ENCODE assay signal across 23 mouse cellular contexts in genomic region chr11:7547796-7548195, GRCm38 (mm10).
DNase-seq lines count a peak whose midpoint lies in the region; ATAC-seq and TF ChIP-seq lines count a peak whose summit lies in the region.
"Had no signal": no experiment of that assay in that cellular context is flagged by ENCODE, and none has a peak within 500 bp of the region (broad histone marks: within the 10 kb centered on the region; RNA-seq: fewer than 3 reads in every experiment).

No protein-coding gene starts in this region.

- no peaks in the 10 kb centered on the region for H3K4me1 ChIP-seq in forebrain, postnatal 0 days (ENCODE audit: insufficient read depth)
- H3K4me1 ChIP-seq in forebrain, embryonic 11.5 days (replicated peaks; ENCODE audit: control insufficient read depth, insufficient read depth, low read length): no peaks in the 10 kb centered on the region
- no peaks in the 10 kb centered on the region for H3K4me1 ChIP-seq in kidney, postnatal 0 days (replicated peaks; ENCODE audit: insufficient read depth, low read length)
- H3K4me1 ChIP-seq in midbrain, embryonic 16.5 days (ENCODE audit: control insufficient read depth, insufficient read depth, low read length): no peaks in the 10 kb centered on the region
- H3K4me1 ChIP-seq: forebrain, embryonic 10.5 days; hindbrain, embryonic 12.5 days had no signal

- H3K27me3 ChIP-seq in forebrain, postnatal 0 days (ENCODE audit: insufficient read depth, low read length): no peaks in the 10 kb centered on the region
- no peaks in the 10 kb centered on the region for H3K27me3 ChIP-seq in forebrain, embryonic 11.5 days (ENCODE audit: control insufficient read depth, insufficient read depth, low read length)
- no peaks in the 10 kb centered on the region for H3K27me3 ChIP-seq in kidney, postnatal 0 days (ENCODE audit: insufficient read depth, low read length)
- no peaks in the 10 kb centered on the region for H3K27me3 ChIP-seq in midbrain, embryonic 16.5 days (ENCODE audit: control insufficient read depth, insufficient read depth, low read depth, low read length)
- H3K27me3 ChIP-seq: CH12.LX; hindbrain, embryonic 12.5 days; Patski had no signal

- no peak overlapping the region for H3K4me2 ChIP-seq in forebrain, postnatal 0 days (ENCODE audit: low read depth)
- H3K4me2 ChIP-seq in forebrain, embryonic 11.5 days (ENCODE audit: low read depth, low read length, severe bottlenecking): no peak overlapping the region
- no peak overlapping the region for H3K4me2 ChIP-seq in kidney, postnatal 0 days (ENCODE audit: low read length)
- no peak overlapping the region for H3K4me2 ChIP-seq in midbrain, embryonic 16.5 days (ENCODE audit: low read length)
- H3K4me2 ChIP-seq: heart, embryonic 11.5 days; hindbrain, embryonic 12.5 days had no signal

- no peaks in the 10 kb centered on the region for H3K9me3 ChIP-seq in forebrain, postnatal 0 days (ENCODE audit: low read length)
- H3K9me3 ChIP-seq in forebrain, embryonic 11.5 days (ENCODE audit: control insufficient read depth, low read length): no peaks in the 10 kb centered on the region
- H3K9me3 ChIP-seq in kidney, postnatal 0 days (replicated peaks; ENCODE audit: low read length): no peaks in the 10 kb centered on the region
- H3K9me3 ChIP-seq in midbrain, embryonic 16.5 days (replicated peaks; ENCODE audit: control insufficient read depth, low read length, poor library complexity, severe bottlenecking): no peaks in the 10 kb centered on the region
- H3K9me3 ChIP-seq: forebrain, embryonic 10.5 days; hindbrain, embryonic 12.5 days had no signal

- ATAC-seq in forebrain, postnatal 0 days: peak; percentile 56
- ATAC-seq in forebrain, embryonic 11.5 days (replicated peaks; ENCODE audit: low FRiP score): no peak
- ATAC-seq in kidney, postnatal 0 days (replicated peaks; ENCODE audit: low FRiP score, low read depth): no peak
- ATAC-seq in midbrain, embryonic 16.5 days: no peak
- ATAC-seq: forebrain, embryonic 14.5 days; hindbrain, embryonic 16.5 days; Patski had no signal

- no peak overlapping the region for H3K9ac ChIP-seq in forebrain, postnatal 0 days
- H3K9ac ChIP-seq in forebrain, embryonic 11.5 days (ENCODE audit: low read length): no peak overlapping the region
- H3K9ac ChIP-seq in kidney, postnatal 0 days (ENCODE audit: low read depth, low read length): no peak overlapping the region
- no peak overlapping the region for H3K9ac ChIP-seq in midbrain, embryonic 16.5 days (ENCODE audit: low read depth, low read length)
- H3K9ac ChIP-seq: hindbrain, embryonic 12.5 days had no signal

- H3K4me3 ChIP-seq in forebrain, postnatal 0 days (ENCODE audit: low read depth, low read length): no peak overlapping the region
- no peak overlapping the region for H3K4me3 ChIP-seq in forebrain, embryonic 11.5 days (ENCODE audit: low read depth, low read length)
- no peak overlapping the region for H3K4me3 ChIP-seq in kidney, postnatal 0 days (replicated peaks; ENCODE audit: low read depth, low read length)
- H3K4me3 ChIP-seq in midbrain, embryonic 16.5 days (ENCODE audit: low read depth, low read length): no peak overlapping the region
- H3K4me3 ChIP-seq: forebrain, embryonic 10.5 days; hindbrain, embryonic 12.5 days had no signal

- no peak overlapping the region for H3K27ac ChIP-seq in forebrain, postnatal 0 days (ENCODE audit: low read depth, low read length)
- H3K27ac ChIP-seq in forebrain, embryonic 11.5 days (ENCODE audit: low read depth, low read length): no peak overlapping the region
- H3K27ac ChIP-seq in kidney, postnatal 0 days: no peak overlapping the region
- no peak overlapping the region for H3K27ac ChIP-seq in midbrain, embryonic 16.5 days (ENCODE audit: low read length)
- H3K27ac ChIP-seq: forebrain, embryonic 10.5 days; hindbrain, embryonic 12.5 days had no signal

- H3K36me3 ChIP-seq in forebrain, postnatal 0 days (ENCODE audit: insufficient read depth): no peaks in the 10 kb centered on the region
- H3K36me3 ChIP-seq in forebrain, embryonic 11.5 days (ENCODE audit: control insufficient read depth, insufficient read depth, low read length): no peaks in the 10 kb centered on the region
- no peaks in the 10 kb centered on the region for H3K36me3 ChIP-seq in kidney, postnatal 0 days (ENCODE audit: insufficient read depth, low read length)
- no peaks in the 10 kb centered on the region for H3K36me3 ChIP-seq in midbrain, embryonic 16.5 days (ENCODE audit: control insufficient read depth, insufficient read depth, low read length)
- H3K36me3 ChIP-seq: forebrain, embryonic 10.5 days; G1E; hindbrain, embryonic 12.5 days had no signal

- 81% methylated on average over 2 of the region's 2 CpGs for WGBS in forebrain, postnatal 0 days
- WGBS in forebrain, embryonic 11.5 days: 79% methylated on average over 2 of the region's 2 CpGs
- 36% methylated on average over 2 of the region's 2 CpGs for WGBS in kidney, postnatal 0 days
- WGBS in midbrain, embryonic 16.5 days: 91% methylated on average over 2 of the region's 2 CpGs

- DNase-seq in forebrain, postnatal 0 days: no peak
- no peak for DNase-seq in forebrain, embryonic 11.5 days (ENCODE audit: low spot score)
- DNase-seq in kidney, adult 9 months: peak; percentile 13
- no peak for DNase-seq in kidney, postnatal 36 days
- DNase-seq in kidney, postnatal 0 days (ENCODE audit: low spot score): peak; percentile 75
- no peak for DNase-seq in kidney, postnatal 25 days
- DNase-seq in kidney, postnatal 14 days: peak; percentile 19
- DNase-seq: adrenal gland, postnatal 10 days; adrenal gland, postnatal 36 days; B cell, adult 2 months; cerebellum, adult 18-20 months; cerebellum, adult 9-10 months; cerebellum, postnatal 14 days; gastrocnemius, postnatal 25 days had no signal

- TF ChIP-seq CTCF in forebrain, postnatal 0 days (IDR thresholded peaks at IDR 0.05; ENCODE audit: low read depth): no peak
- TF ChIP-seq CTCF in kidney, postnatal 0 days (IDR thresholded peaks at IDR 0.05; ENCODE audit: low read depth): no peak

Comparison
In these comparisons a context has a peak if more than half of its experiments do, and no peak if none do; other contexts are left out.
1. DNase-seq: peak in kidney, adult 9 months (single experiment), kidney, postnatal 0 days (single experiment) and kidney, postnatal 14 days (single experiment); none in forebrain, postnatal 0 days (single experiment), forebrain, embryonic 11.5 days (single experiment), kidney, postnatal 36 days (0 of 2) and kidney, postnatal 25 days (0 of 2).